In the genomic region with DNA sequence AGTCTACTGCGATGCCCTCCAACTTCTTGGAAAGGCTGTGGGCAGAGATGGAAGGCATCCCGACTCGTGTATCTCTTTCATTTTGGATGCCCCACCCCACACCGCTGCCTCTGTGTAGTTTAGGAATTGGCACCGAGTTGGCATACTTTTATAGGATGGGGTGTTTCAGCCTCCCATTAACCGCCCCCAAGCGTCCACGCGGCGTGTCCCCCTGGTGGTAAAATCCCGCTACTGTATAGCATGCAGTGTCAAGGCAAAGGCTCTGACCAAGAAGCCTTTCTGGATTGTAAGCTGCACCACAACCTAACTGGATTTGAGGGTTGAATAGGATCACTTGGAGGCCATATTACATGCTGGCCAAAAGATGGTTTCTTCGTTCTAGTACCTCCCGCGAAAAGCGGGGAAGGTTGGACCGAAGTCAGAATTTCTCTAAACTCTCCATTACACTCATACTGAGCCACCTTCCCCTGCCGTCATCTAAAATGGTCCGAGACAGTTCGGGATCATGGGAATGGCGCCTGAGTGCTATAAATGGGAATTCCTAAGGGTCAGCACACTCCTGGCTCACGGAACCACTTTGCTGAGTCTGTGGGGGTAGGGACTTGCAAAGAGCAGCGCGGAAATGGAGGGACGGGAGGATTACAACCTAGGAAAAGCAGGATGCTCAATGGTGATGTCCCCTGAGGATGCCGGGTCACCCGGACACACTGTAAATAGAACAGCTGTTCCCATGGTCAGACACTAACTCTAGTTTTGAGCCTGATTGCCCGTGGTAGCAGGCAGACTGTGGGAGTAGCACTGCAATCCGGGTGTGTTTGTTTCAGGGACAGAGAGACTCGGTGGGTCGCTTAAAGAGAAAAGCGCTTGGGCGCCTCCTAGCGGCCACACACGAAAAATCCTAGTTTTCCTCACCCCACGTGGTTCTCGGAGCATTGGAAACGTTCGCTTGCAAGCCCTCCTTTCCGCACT, we compare ENCODE assay signal across 8 mouse cellular contexts. TPM values are rescaled to one million over a fixed set of nuclear protein-coding genes. Genes with fewer than 3 reads are reported as not detected.
A peak's percentile ranks its signal among the peaks of the same experiment; 100 is the strongest.
DNase-seq lines count a peak whose midpoint lies in the region; ATAC-seq and TF ChIP-seq lines count a peak whose summit lies in the region.

No protein-coding gene starts in this region.

- peaks cover 72% of the 10 kb centered on the region for H3K27me3 ChIP-seq in forebrain, postnatal 0 days (ENCODE audit: insufficient read depth, low read length)
- peaks cover 88% of the 10 kb centered on the region for H3K27me3 ChIP-seq in hindbrain, embryonic 14.5 days (ENCODE audit: control insufficient read depth, insufficient read depth, low read length)

- no peaks in the 10 kb centered on the region for H3K36me3 ChIP-seq in forebrain, postnatal 0 days (ENCODE audit: insufficient read depth)
- no peaks in the 10 kb centered on the region for H3K36me3 ChIP-seq in hindbrain, embryonic 14.5 days (replicated peaks; ENCODE audit: control insufficient read depth, insufficient read depth)

- peak; percentile 81 for TF ChIP-seq CTCF in forebrain, postnatal 0 days (IDR thresholded peaks at IDR 0.05; ENCODE audit: low read depth)

- WGBS in forebrain, postnatal 0 days: 1% methylated on average over 39 of the region's 39 CpGs
- WGBS in hindbrain, embryonic 14.5 days: under 1% methylated on average over 39 of the region's 39 CpGs

- H3K9me3 ChIP-seq in forebrain, postnatal 0 days (ENCODE audit: low read length): no peaks in the 10 kb centered on the region
- H3K9me3 ChIP-seq in hindbrain, embryonic 14.5 days (ENCODE audit: control insufficient read depth, low read length): no peaks in the 10 kb centered on the region

- intact Hi-C loops in gastrocnemius, postnatal 36 days (cut with DNase I): loop anchor here (1.0 to 2.0 kb wide), 2 partner anchors 219 to 548 kb away; no protein-coding TSS in a partner anchor
- intact Hi-C loops in left cerebral cortex, postnatal 14 days (cut with DNase I): loop anchor here (2.0 kb wide), 1 partner anchor 128 kb away; no protein-coding TSS in a partner anchor

- H3K9ac ChIP-seq in forebrain, postnatal 0 days: peak overlapping the region; percentile 29; the same call in 1 of the 2 replicates
- peak overlapping the region; percentile 46; the same call in 1 of the 2 replicates for H3K9ac ChIP-seq in hindbrain, embryonic 14.5 days

- DNase-seq in gastrocnemius, adult 18-20 months (ENCODE audit: low spot score): peak; percentile 43
- DNase-seq in gastrocnemius, postnatal 36 days: no peak
- peak; percentile 42 to 52 for DNase-seq in cerebellum, adult 18-20 months
- DNase-seq in forebrain, postnatal 0 days: peak; percentile 89
- peak; percentile 86 for DNase-seq in hindbrain, embryonic 14.5 days (ENCODE audit: low spot score)
- peak; percentile 76 to 91 for DNase-seq in left cerebral cortex, postnatal 14 days (ENCODE audit: low spot score in 2 of 2)
- DNase-seq in mesoderm, embryonic 11.5 days (ENCODE audit: low read depth, low spot score): peak; percentile 86
- peak; percentile 12 for DNase-seq in skeletal muscle tissue, adult 2 months (ENCODE audit: low read depth, low spot score)

- no peaks in the 10 kb centered on the region for H3K4me1 ChIP-seq in forebrain, postnatal 0 days (ENCODE audit: insufficient read depth)
- peaks cover 10% of the 10 kb centered on the region; the same call in 1 of the 2 replicates for H3K4me1 ChIP-seq in hindbrain, embryonic 14.5 days (replicated peaks; ENCODE audit: control insufficient read depth, insufficient read depth, low read length)

- peak; percentile 80 for ATAC-seq in forebrain, postnatal 0 days
- peak; percentile 64 for ATAC-seq in hindbrain, embryonic 14.5 days (ENCODE audit: low FRiP score)

- H3K4me3 ChIP-seq in forebrain, postnatal 0 days (ENCODE audit: low read depth, low read length): peak overlapping the region; percentile 38
- peak overlapping the region; percentile 27 for H3K4me3 ChIP-seq in hindbrain, embryonic 14.5 days (replicated peaks; ENCODE audit: low read length)

- H3K4me2 ChIP-seq in forebrain, postnatal 0 days (ENCODE audit: low read depth): peak overlapping the region; percentile 58
- H3K4me2 ChIP-seq in hindbrain, embryonic 14.5 days (replicated peaks): peak overlapping the region; percentile 50

- no peak overlapping the region for H3K27ac ChIP-seq in forebrain, postnatal 0 days (ENCODE audit: low read depth, low read length)
- no peak overlapping the region for H3K27ac ChIP-seq in hindbrain, embryonic 14.5 days

RNA-seq across cellular contexts. Expression of a gene that starts 15.7 kb away (rescaled TPM):
- not detected for total RNA-seq in gastrocnemius, adult 18-20 months (2021)
- total RNA-seq in gastrocnemius, postnatal 36 days (2021): not detected
- 7.1 and 7.9 TPM in 2 replicates for total RNA-seq in forebrain, postnatal 0 days (2014; rRNA removed)
- 3.4 and 6.0 TPM in 2 replicates for polyA plus RNA-seq in forebrain, postnatal 0 days (2015; fragmentation: Nextera tagmentation; extraction: Ambion mirVana)
- 5.0 and 5.1 TPM in 2 replicates for polyA plus RNA-seq in hindbrain, embryonic 14.5 days (2014; fragmentation: Nextera tagmentation; extraction: Ambion mirVana)
- total RNA-seq in left cerebral cortex, postnatal 14 days (2021): 10 to 100 TPM in 1 of 2 experiments, 1 to 10 TPM in 1; 9.5 to 11.1 TPM

Comparison
In these comparisons a context has a peak if more than half of its experiments do, and no peak if none do; other contexts are left out.
1. DNase-seq: peak in gastrocnemius, adult 18-20 months (single experiment), cerebellum, adult 18-20 months (2 of 2), forebrain, postnatal 0 days (single experiment), hindbrain, embryonic 14.5 days (single experiment), left cerebral cortex, postnatal 14 days (2 of 2), mesoderm, embryonic 11.5 days (single experiment) and skeletal muscle tissue, adult 2 months (single experiment); none in gastrocnemius, postnatal 36 days (0 of 2).